Mouse (Mus musculus): Measurements from ENCODE around the gene Rpgrip1l. TPM values are rescaled to one million over a fixed set of nuclear protein-coding genes. Genes with fewer than 3 reads are reported as not detected.
A peak's percentile ranks its signal among the peaks of the same experiment; 100 is the strongest.

The Rpgrip1l gene
- total and polyA plus RNA-seq, 2 experiments from 2014 or later = 9.1 to 9.6 TPM

DNA sequence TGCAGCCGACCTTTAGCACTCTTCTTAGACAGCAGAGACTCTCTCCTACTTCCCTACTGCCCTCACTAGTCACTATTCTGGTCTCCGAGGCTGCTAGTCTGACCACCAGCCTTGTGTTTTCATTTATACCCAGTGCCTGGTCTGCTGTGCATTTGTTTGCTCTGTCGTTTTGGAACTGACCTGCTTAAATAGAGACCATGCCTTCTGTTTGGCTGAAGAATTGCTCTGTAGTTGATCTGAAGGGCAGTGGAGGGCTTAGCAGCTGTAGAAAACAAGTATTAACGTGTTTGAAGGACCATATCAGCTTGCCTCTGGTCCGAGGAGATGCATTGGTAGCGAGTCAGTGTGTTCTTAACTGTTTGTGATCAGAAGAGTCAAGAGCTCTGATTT is 16.4 kb upstream of the Rpgrip1l start:
- no peak for ATAC-seq
- peak overlapping the region; percentile 37 for H3K4me2 ChIP-seq (ENCODE audit: low read depth)
- no peaks in the 10 kb centered on the region for H3K36me3 ChIP-seq (ENCODE audit: insufficient read depth)
- H3K27ac ChIP-seq (ENCODE audit: low read depth, low read length) = peak overlapping the region; percentile 78
- H3K4me3 ChIP-seq (ENCODE audit: low read depth, low read length) = no peak overlapping the region
- 32% methylated on average over 6 of the region's 6 CpGs for WGBS
- no peak for DNase-seq
- no peaks in the 10 kb centered on the region for H3K27me3 ChIP-seq (ENCODE audit: insufficient read depth, low read length)
- TF ChIP-seq CTCF (IDR thresholded peaks at IDR 0.05; ENCODE audit: low read depth) = no peak
- peaks cover 23% of the 10 kb centered on the region for H3K4me1 ChIP-seq (ENCODE audit: insufficient read depth)
- peak overlapping the region; percentile 47; the same call in 1 of the 2 replicates for H3K9ac ChIP-seq
- H3K9me3 ChIP-seq (ENCODE audit: low read length) = no peaks in the 10 kb centered on the region

DNA sequence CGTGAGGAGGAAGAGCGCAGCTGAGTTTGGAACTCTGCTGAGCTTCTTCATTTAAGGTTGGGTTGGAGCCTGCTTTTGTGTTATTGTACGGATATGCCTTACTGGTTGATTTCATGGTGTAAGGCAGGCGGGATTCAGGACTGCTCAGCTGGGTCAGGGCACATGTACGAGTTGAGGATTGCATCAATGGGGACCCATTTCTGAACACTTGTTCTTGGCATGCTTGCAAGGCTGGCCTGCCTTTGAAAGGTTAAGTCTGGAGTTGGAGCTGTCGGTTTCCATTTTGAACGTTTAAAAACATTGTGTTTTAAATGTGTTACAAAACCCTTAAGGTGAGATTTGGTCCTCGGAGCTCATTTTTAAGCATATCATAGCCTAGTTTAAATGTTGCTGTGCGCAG is 16.0 kb upstream of the Rpgrip1l start:
- no peak for DNase-seq
- H3K9ac ChIP-seq = no peak overlapping the region
- no peak for TF ChIP-seq CTCF (IDR thresholded peaks at IDR 0.05; ENCODE audit: low read depth)
- H3K9me3 ChIP-seq (ENCODE audit: low read length) = no peaks in the 10 kb centered on the region
- no peak overlapping the region for H3K27ac ChIP-seq (ENCODE audit: low read depth, low read length)
- no peak overlapping the region for H3K4me2 ChIP-seq (ENCODE audit: low read depth)
- ATAC-seq = no peak
- no peaks in the 10 kb centered on the region for H3K27me3 ChIP-seq (ENCODE audit: insufficient read depth, low read length)
- no peaks in the 10 kb centered on the region for H3K36me3 ChIP-seq (ENCODE audit: insufficient read depth)
- peaks cover 23% of the 10 kb centered on the region for H3K4me1 ChIP-seq (ENCODE audit: insufficient read depth)
- H3K4me3 ChIP-seq (ENCODE audit: low read depth, low read length) = no peak overlapping the region
- 72% methylated on average over 9 of the region's 9 CpGs for WGBS

DNA sequence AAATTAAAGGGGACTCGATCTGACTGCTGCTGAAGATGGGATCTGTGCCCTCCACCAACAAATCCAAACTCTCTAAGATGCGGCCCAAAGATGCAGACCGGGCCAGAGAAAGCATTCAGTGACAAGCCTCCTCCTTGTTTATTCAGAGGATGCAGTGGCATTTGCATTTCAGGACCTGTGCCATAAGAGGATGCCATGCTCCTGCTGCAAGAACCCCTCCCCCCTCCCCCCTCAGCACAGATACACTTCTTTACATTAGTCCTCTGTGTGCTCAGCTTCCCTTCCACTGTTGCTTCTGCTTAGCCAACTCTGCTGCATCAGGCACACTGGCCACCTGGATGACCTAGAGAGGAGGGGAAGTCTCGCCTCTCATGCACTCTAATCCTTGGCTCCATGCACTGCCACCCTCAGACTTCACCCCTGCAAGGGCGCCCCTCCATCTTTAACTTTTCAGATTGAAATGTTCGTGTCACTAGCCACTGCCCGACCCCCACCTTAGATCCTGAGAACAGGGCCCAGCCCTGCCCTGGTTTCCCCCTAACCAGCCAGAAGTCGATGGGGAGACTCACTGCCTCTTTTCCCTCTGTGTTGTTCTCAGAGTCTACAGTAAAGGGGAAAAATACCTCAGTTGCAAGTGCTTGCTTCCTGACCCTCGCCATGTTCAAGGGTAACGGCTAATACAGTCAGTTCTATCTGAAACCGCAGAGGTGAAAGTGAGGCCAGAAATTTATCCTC is 14.6 kb upstream of the Rpgrip1l start:
- Histone ChIP-seq H3K36me3 (ENCODE audit: insufficient read depth) (no peaks in the 10 kb centered on the region), H3K27ac (ENCODE audit: low read depth, low read length) (no peak overlapping the region), H3K27me3 (ENCODE audit: insufficient read depth, low read length) (no peaks in the 10 kb centered on the region), H3K4me3 (ENCODE audit: low read depth, low read length) (no peak overlapping the region), H3K9ac (no peak overlapping the region), H3K9me3 (ENCODE audit: low read length) (no peaks in the 10 kb centered on the region), H3K4me1 (ENCODE audit: insufficient read depth) (peaks cover 25% of the 10 kb centered on the region), H3K4me2 (ENCODE audit: low read depth) (no peak overlapping the region)
- WGBS = 77% methylated on average over 11 of the region's 11 CpGs
- no peak for TF ChIP-seq CTCF (IDR thresholded peaks at IDR 0.05; ENCODE audit: low read depth)
- no peak for ATAC-seq
- no peak for DNase-seq

GRCm38 (mm10) chr8:91326946-91327345 is 13.9 kb upstream of the Rpgrip1l start:
- Histone ChIP-seq H3K9ac (no peak overlapping the region), H3K4me1 (ENCODE audit: insufficient read depth) (peaks cover 24% of the 10 kb centered on the region), H3K36me3 (ENCODE audit: insufficient read depth) (no peaks in the 10 kb centered on the region), H3K4me2 (ENCODE audit: low read depth) (no peak overlapping the region), H3K27ac (ENCODE audit: low read depth, low read length) (no peak overlapping the region), H3K9me3 (ENCODE audit: low read length) (no peaks in the 10 kb centered on the region), H3K4me3 (ENCODE audit: low read depth, low read length) (no peak overlapping the region), H3K27me3 (ENCODE audit: insufficient read depth, low read length) (no peaks in the 10 kb centered on the region)
- 85% methylated on average over 6 of the region's 6 CpGs for WGBS
- ATAC-seq (no peak), DNase-seq (no peak)
- TF ChIP-seq CTCF (IDR thresholded peaks at IDR 0.05; ENCODE audit: low read depth) = no peak

- ATAC-seq (no peak), DNase-seq (no peak)
- no peak overlapping the region for H3K9ac ChIP-seq
- H3K27ac ChIP-seq (ENCODE audit: low read depth, low read length) = no peak overlapping the region
- 75% methylated on average over 3 of the region's 3 CpGs for WGBS
- H3K9me3 ChIP-seq (ENCODE audit: low read length) = no peaks in the 10 kb centered on the region
- TF ChIP-seq CTCF (IDR thresholded peaks at IDR 0.05; ENCODE audit: low read depth) = no peak
- H3K27me3 ChIP-seq (ENCODE audit: insufficient read depth, low read length) = no peaks in the 10 kb centered on the region
- H3K4me1 ChIP-seq (ENCODE audit: insufficient read depth) = peaks cover 18% of the 10 kb centered on the region; the same call in 1 of the 2 replicates
- H3K36me3 ChIP-seq (ENCODE audit: insufficient read depth) = no peaks in the 10 kb centered on the region
- no peak overlapping the region for H3K4me2 ChIP-seq (ENCODE audit: low read depth)
- H3K4me3 ChIP-seq (ENCODE audit: low read depth, low read length) = no peak overlapping the region
Observed at GRCm38 (mm10) chr8:91326018-91326417, 13.0 kb upstream of the Rpgrip1l start.

DNA sequence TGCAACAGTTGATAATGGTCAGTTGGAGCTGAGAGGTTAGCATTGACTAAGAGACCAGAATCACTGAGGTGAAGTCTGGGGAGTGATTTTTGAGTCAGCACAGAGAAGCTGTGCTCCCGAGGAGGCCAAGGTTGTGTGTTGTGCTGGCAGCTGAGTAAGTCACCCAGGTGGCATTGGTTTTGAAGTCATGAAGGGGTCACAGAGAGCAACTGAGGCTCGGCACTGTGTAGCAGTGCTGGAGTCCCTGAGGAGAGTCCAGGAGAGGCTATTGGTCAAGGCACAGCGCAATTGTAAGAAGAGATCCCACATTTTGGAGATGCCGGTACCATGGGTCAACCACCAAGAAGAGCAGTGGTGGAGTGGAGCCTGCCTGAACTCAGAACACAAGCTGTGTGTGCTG is 11.9 kb upstream of the Rpgrip1l start:
- H3K27ac ChIP-seq (ENCODE audit: low read depth, low read length) = no peak overlapping the region
- H3K4me2 ChIP-seq (ENCODE audit: low read depth) = no peak overlapping the region
- no peak for TF ChIP-seq CTCF (IDR thresholded peaks at IDR 0.05; ENCODE audit: low read depth)
- DNase-seq = no peak
- no peaks in the 10 kb centered on the region for H3K9me3 ChIP-seq (ENCODE audit: low read length)
- no peaks in the 10 kb centered on the region for H3K27me3 ChIP-seq (ENCODE audit: insufficient read depth, low read length)
- H3K9ac ChIP-seq = no peak overlapping the region
- H3K4me1 ChIP-seq (ENCODE audit: insufficient read depth) = peaks cover 12% of the 10 kb centered on the region; the same call in 1 of the 2 replicates
- WGBS = 95% methylated on average over 4 of the region's 4 CpGs
- ATAC-seq = no peak
- no peaks in the 10 kb centered on the region for H3K36me3 ChIP-seq (ENCODE audit: insufficient read depth)
- no peak overlapping the region for H3K4me3 ChIP-seq (ENCODE audit: low read depth, low read length)

- H3K4me1 ChIP-seq (ENCODE audit: insufficient read depth) = peaks cover 5% of the 10 kb centered on the region; the same call in 1 of the 2 replicates
- TF ChIP-seq CTCF (IDR thresholded peaks at IDR 0.05; ENCODE audit: low read depth) = no peak
- ATAC-seq (no peak), DNase-seq (no peak)
- H3K36me3 ChIP-seq (ENCODE audit: insufficient read depth) = no peaks in the 10 kb centered on the region
- no peaks in the 10 kb centered on the region for H3K9me3 ChIP-seq (ENCODE audit: low read length)
- no peak overlapping the region for H3K4me3 ChIP-seq (ENCODE audit: low read depth, low read length)
- no peak overlapping the region for H3K4me2 ChIP-seq (ENCODE audit: low read depth)
- 54% methylated on average over 9 of the region's 9 CpGs for WGBS
- no peak overlapping the region for H3K27ac ChIP-seq (ENCODE audit: low read depth, low read length)
- H3K27me3 ChIP-seq (ENCODE audit: insufficient read depth, low read length) = no peaks in the 10 kb centered on the region
- H3K9ac ChIP-seq = no peak overlapping the region
Observed at GRCm38 (mm10) chr8:91324271-91324670, 11.2 kb upstream of the Rpgrip1l start.
